Mouse (Mus musculus) frontal cortex, adult 2 months (tissue): Measurements from ENCODE around the gene Vmn2r49. TPM values are rescaled to one million over a fixed set of nuclear protein-coding genes. Genes with fewer than 3 reads are reported as not detected.
"Not testable (repeated sequence)": the region's sequence is repeated elsewhere in the genome, so short reads cannot be mapped to it uniquely, and the experiment has no call there.

ENCODE experiments used
- DNase-seq, 2 experiments: peaks; one replicate each; pipeline ENCODE4 v3.0.0; 2022; ENCODE audit warnings: low spot score in 1 of 2; ENCODE audit errors: extremely low spot score in 1 of 2
- polyA plus RNA-seq: library from polyadenylated mRNA; depleted of rRNA; stranded (reverse); fragments of >200 nt; gene quantifications from 2 replicates; pipeline ENCODE4 v1.2.3, GENCODE M21; 2012; rRNA removed

The Vmn2r49 gene
- not detected in 2 replicates for polyA plus RNA-seq

- DNase-seq: not testable (repeated sequence)
These were observed at the start of gene Vmn2r49 for GRCm38 (mm10) chr7:9992157-9992556. Gene Vmn2r49 (minus strand): TSS chr7:9992257.

DNA sequence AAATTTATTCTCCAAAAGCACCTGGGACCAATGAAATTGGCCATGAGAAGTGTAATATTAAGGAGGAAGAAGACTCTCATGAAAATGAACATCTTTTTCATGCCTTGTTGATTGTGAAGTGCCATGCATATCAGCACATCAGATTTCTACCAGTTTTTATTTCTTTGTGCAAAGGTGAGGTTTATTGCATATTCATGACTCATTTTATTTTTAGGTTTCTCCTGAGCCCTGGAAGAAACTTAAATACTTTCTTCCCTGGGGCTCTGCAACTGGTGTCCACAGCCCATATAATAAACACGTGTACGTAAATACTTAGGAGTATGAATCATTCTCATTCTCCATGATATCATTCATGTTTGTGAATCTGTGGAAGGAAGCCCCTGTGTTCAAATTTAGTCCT is 38.6 kb downstream of the Vmn2r49 start, which contains the start of gene Vmn2r48:
Vmn2r48 (minus strand) TSS at position 101 of the 400 bp plus-strand sequence.
- DNase-seq: not testable (repeated sequence)

Other genes with a start within 250 kb of the Vmn2r49 start
- not detected in 2 replicates for gene Vmn2r46, start 221.7 kb downstream of the Vmn2r49 start, polyA plus RNA-seq
- not detected in 2 replicates for gene Vmn2r47, start 150.9 kb downstream of the Vmn2r49 start, polyA plus RNA-seq
- not detected in 2 replicates for gene Vmn2r48, start 38.7 kb downstream of the Vmn2r49 start, polyA plus RNA-seq
- not detected in 2 replicates for gene Vmn2r50, start 61.0 kb upstream of the Vmn2r49 start, polyA plus RNA-seq
- gene Vmn2r51, start 113.5 kb upstream of the Vmn2r49 start, polyA plus RNA-seq: not detected in 2 replicates
- not detected in 2 replicates for gene Vmn2r52, start 184.3 kb upstream of the Vmn2r49 start, polyA plus RNA-seq